Mouse (Mus musculus) liver, adult (tissue): ENCODE data around the gene Ephb2.

Experiments
- GATA4 ChIP-seq: IDR thresholded peaks from 2 replicates; pipeline ENCODE4 v1.6.1; 2014; ENCODE audit warnings: mild to moderate bottlenecking, low read length; ENCODE audit not compliant: insufficient replicate concordance

The Ephb2 gene

DNA sequence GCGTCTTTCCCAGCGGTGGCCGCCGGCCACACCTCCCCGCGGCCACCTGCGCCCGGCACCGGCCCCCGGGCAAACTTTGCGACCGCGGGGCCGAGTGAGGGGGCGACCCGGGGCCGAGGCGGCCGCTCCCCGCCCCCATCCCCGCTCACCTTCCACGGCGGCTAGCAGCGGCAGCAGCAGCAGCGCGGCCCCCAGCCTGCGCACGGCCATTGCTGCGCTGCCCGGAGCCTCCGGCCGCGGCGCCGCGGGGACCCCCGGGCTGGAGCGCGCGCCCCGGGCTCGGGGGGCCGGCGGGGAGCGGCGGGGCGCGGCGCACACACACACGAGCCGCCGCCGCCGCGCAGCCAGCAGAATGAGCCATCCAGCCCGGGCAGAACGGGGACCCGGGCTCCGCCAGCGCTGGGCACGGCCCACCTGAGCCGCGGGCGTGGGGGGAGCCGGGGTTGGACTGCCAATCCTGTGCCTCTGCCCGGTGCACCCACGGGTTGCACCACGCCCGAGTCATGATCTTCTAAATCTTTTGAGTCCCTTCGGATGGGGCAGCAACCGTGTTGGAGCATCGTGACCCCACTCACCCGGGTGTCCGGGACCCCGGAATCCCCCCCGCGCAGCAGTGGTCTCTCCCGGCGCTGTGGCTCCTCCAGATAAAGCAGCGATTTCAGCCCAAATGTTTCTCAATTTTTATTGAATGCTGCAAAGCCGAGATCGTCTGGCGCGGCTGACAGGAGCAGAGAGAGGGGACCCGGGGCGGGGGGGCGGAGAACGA is at the start of gene Ephb2:
Ephb2 (minus strand) TSS at position 368 of the 766 bp plus-strand sequence.
- TF ChIP-seq GATA4: no peak

DNA sequence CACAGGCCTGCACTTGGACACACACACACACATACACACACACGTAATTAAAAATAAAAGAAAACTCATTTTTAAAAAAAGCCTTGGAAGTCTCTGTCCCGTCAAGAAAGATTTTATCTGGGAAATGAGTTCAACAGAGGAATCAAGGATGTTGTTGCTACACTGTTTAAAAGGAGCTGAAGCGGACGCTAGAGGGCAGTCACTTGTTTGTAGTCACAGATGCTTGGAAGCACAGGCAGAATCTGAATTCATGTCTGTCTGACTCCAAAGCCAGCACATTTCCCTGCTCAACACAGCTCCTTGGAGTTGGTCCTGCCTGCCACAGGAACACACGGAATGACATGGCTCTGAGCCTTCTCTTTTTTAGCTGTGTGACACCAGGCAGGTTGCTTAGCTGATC is 42.8 kb upstream of the Ephb2 start:
- no peak for TF ChIP-seq GATA4

DNA sequence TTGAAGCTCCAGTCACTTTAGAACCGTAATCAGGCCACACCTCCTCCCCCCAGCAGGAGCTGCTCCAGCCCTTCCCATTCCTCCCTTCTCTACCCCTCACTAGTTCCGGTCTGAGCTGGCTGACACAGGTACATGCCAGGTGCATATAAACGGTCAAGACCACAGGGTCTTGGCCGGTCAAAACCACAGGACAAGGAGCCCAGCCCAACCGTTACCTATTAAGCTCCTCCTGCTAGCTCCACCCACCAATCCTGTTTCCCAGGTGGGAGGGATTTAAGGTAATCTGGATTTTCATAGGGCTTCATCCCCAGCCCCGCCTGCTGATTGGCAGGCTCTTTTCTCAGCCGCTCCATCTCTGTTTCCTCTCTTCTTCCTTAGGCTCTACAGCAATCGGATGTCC is 42.4 kb upstream of the Ephb2 start:
- no peak for TF ChIP-seq GATA4

DNA sequence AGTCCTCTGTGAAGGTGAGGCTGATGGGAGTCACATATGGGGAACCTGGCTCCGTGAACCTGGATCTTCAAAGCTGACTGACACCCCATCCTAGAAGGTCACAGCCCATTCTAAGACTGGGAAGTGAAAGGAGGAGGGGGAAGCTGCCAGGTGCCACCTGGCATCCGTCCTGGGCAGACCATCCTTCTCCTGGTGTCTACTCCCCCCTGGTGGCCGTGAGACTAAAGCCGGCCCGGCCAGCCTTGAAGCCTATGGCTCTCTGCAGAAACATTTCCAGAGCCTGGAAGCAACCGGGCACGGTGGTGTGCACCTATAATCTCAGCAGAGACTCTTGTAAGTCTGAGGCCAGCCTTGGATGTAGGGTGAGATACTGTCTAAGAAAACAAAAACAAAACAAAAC is 41.2 kb upstream of the Ephb2 start:
- no peak for TF ChIP-seq GATA4

DNA sequence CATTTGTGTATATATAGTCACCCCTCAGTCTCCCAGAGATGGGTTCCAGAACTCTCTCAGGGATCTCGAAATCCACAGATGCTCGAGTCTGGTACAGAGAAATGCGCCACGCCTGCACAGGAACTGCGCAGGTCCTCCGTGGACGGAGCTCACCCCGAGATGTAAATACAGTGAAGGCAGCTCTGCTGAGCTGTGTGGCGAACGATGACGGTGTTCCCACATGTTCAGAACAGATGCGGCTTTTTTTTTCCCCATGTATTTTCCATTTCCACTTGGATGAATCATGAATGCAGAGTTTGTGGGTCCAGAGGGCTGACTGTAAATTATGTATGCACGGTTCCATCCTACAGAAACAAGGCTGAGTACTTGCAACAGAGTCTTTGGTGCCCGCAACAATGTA is 39.2 kb upstream of the Ephb2 start:
- no peak for TF ChIP-seq GATA4

DNA sequence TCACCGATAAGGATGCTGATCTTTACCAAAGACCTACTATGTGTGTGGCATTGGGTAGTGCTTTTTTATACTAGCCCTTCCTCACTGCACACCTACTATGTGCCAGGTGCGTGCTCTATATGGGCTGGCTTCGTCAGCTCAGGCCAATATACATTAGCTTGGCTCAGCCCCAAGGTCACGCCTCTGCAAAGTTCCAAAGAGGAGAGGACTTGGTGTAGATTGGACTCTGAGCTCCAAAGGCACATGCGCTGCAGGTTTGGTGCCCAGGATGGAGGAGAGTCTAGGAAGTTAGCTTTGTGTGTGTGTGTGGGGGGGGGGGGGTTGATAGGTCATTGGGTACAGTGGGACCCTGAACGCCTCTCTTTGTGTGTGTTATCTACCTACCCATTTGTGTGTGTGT is 32.6 kb upstream of the Ephb2 start:
- no peak for TF ChIP-seq GATA4

GRCm38 (mm10) chr4:136867690-136868345 is 32.0 kb upstream of the Ephb2 start:
- no peak for TF ChIP-seq GATA4

- no peak for TF ChIP-seq GATA4
Measured at GRCm38 (mm10) chr4:136865531-136865930, 29.7 kb upstream of the Ephb2 start.

GRCm38 (mm10) chr4:136864751-136865470 is 29.1 kb upstream of the Ephb2 start:
- TF ChIP-seq GATA4: no peak

DNA sequence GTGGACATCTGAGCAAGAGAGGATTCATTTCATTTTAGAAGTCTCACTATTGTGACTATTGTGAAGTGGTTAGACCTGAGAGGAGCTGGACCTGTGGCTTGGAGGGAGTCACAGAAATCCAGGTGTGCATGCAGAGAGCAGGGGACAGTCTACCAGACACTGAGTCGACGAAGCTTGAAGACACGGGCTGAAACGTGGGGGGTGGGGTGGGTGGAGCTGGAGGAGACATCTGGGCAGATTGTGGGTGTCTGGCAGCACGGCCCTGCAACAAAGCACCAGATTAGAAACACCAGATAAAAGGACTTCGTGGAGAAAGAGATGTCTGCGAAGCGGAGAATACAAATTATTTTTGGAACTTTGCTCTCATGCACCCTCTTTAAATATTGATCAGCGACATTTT is 27.7 kb upstream of the Ephb2 start:
- TF ChIP-seq GATA4: no peak

DNA sequence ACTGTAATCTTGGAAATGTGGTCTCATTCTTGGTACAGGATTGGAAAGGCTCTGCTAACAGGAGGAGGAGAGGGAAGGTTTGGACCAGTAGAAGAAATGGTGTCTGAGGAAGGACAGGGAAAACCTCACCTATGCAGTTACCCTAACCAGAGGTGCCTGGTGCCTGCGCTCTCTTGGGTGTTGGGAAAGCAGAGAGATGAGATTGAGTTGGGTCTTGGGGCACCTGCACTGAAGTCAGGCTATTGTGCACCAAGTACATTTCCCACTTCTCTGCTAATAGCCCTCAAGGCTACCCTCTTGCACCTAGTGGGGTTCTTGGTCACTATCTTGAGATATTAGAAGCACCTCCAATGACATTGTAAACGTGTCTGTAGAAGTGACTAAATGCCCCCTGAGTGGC is 26.6 kb upstream of the Ephb2 start:
- TF ChIP-seq GATA4: no peak

DNA sequence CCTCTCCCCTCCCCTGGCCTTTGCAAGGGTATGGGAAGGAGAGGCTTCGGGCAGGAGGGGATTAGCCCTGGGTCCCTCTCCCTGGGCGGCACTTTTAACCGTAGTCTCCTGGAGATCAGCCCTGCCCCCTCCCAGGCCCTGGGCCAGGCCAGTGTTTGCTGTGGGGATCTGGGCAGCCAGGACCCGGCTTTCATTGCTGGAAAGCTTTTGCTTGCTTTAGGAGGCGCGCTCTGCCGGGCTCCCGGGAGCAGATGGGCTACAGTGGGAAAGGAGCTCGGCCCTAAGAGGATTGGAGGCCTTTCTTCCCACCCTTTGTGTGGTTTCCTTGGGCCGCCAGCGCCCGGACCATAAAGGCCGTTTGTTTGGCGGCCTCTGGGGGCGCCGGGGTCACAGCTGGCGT is 26.0 kb upstream of the Ephb2 start:
- no peak for TF ChIP-seq GATA4

- TF ChIP-seq GATA4: no peak
Measured at GRCm38 (mm10) chr4:136860022-136860421, 24.2 kb upstream of the Ephb2 start.

DNA sequence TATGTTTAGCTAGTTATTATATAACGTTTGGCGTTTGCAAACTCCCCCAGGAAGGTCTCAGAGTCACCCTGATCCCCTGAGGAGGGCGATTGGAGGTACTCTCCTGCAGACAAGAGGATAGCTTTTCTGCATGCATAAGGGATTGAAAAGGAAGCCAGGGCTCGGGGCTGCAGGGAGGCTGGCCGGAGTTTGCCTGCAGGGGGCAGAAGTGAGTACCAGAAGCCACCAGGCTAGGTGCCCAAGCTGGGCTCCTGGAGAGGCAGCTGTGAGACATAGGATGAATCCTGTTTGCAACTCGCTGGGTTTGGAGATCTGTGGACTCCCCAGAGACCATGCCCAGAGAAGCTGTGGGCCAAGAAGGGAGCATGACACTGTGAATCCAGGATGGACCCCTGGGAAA is 19.3 kb upstream of the Ephb2 start:
- TF ChIP-seq GATA4: no peak

DNA sequence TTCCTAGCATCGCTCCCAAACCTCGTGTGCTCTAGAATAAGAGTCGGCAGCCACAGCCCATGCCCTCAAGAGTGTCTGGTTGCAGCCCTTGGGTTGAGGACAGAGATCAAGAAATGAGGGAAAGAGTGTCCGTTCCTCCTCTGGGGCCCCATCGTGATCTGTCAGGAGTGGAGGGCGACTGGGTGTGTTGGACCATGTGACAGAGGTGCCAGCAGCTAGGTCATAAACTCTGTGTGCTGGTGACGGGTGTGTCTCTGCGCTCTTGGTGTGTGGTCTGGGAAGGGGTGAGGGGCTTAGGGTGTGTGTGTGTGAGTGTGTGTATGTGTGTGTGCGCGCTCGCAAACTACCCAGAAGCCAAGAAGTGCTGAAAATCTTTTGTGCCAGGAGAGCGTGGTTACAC is 17.2 kb upstream of the Ephb2 start:
- TF ChIP-seq GATA4: no peak

DNA sequence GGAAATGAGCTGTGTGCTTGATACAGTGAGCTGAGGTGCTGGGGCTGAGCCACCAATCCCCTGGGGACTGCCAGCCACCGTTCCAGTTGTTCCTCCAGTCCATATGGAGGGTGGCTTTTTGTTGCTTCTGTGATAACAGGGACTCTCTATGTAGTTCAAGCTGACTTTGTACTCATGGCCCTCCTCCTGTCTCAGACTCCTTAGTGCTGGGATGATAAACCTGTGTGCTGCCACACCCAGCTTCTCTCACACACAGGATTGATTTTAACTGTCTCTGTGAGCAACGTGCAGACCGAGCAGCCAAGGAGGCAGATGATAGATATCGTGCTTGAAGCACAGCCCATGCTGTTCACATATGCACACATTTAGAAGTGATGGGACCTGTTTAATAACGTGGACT is 16.3 kb upstream of the Ephb2 start:
- no peak for TF ChIP-seq GATA4
